Mouse (Mus musculus) liver, adult 2 months (tissue): Measurements from ENCODE around the gene Slc16a2. TPM values are rescaled to one million over a fixed set of nuclear protein-coding genes. Genes with fewer than 3 reads are reported as not detected.

Experiments
- DNase-seq: peaks from one replicate; pipeline ENCODE4 v3.0.0-alpha.2; 2011; ENCODE audit warnings: low read depth, low spot score; ENCODE audit errors: extremely low read depth
- H3K27ac ChIP-seq: fragments of 200-500 bp; replicated peaks from 2 replicates; pipeline ENCODE4 v1.5.1; 2012; ENCODE audit warnings: low read depth, mild to moderate bottlenecking, control low read depth, inconsistent platforms, low read length; ENCODE audit not compliant: insufficient read depth
- H3K27me3 ChIP-seq: fragments of 200-500 bp; 2 replicates; pipeline ENCODE4 v1.6.1; 2012; ENCODE audit warnings: mild to moderate bottlenecking, moderate library complexity, low read length, inconsistent platforms; ENCODE audit not compliant: control insufficient read depth, insufficient read depth
- H3K36me3 ChIP-seq: fragments of 200-500 bp; 2 replicates; pipeline ENCODE4 v1.6.1; 2012; ENCODE audit warnings: low read length, inconsistent platforms; ENCODE audit not compliant: control insufficient read depth, insufficient read depth
- H3K4me1 ChIP-seq: fragments of 200-500 bp; 2 replicates; pipeline ENCODE4 v1.6.1; 2011; ENCODE audit warnings: low read length; ENCODE audit not compliant: control insufficient read depth, insufficient read depth
- H3K4me3 ChIP-seq: fragments of 200-500 bp; 2 replicates; pipeline ENCODE4 v1.5.1; 2011; ENCODE audit warnings: low read depth, mild to moderate bottlenecking, control low read depth, low read length, moderate library complexity; ENCODE audit not compliant: insufficient read depth
- H3K79me2 ChIP-seq: fragments of 200-500 bp; 2 replicates; pipeline ENCODE4 v1.6.1; 2012; ENCODE audit warnings: inconsistent platforms, mild to moderate bottlenecking, low read length, moderate library complexity; ENCODE audit not compliant: control insufficient read depth, insufficient read depth
- H3K9ac ChIP-seq: fragments of 200-500 bp; 2 replicates; pipeline ENCODE4 v1.6.1; 2012; ENCODE audit warnings: low read depth, mild to moderate bottlenecking, control low read depth, inconsistent platforms, low read length
- CTCF ChIP-seq: fragments of 200-500 bp; IDR thresholded peaks from 2 replicates; pipeline ENCODE4 v1.5.1; 2011; ENCODE audit warnings: low read depth, low read length, control low read depth
- POLR2A ChIP-seq: fragments of 200-500 bp; IDR thresholded peaks from 2 replicates; pipeline ENCODE4 v1.6.1; 2011; ENCODE audit warnings: low read length, control low read depth; ENCODE audit not compliant: insufficient read depth; ENCODE audit errors: extremely low read depth
- WGBS: fragments of 180-500 bp; shearing (Covaris S2); methylation state at CpG from one replicate; pipeline ENCODE4 v1.1.7; 2018; 5-methylcytosine and 5-hydroxymethylcytosine counted together
- polyA plus RNA-seq: library from polyadenylated mRNA; depleted of rRNA; stranded (reverse); fragments of >200 nt; gene quantifications from 2 replicates; pipeline ENCODE4 v1.2.3, GENCODE M21; 2012
- total RNA-seq: library from RNA; depleted of rRNA; stranded (reverse); fragments of >200 nt; gene quantifications from 2 replicates; pipeline ENCODE4 v1.2.3, GENCODE M21; 2014

Gene Slc16a2
- total and polyA plus RNA-seq, 2 experiments = 32.7 to 197 TPM

- TF ChIP-seq POLR2A (no peak), CTCF (no peak)
- DNase-seq = no peak
- WGBS = 79% methylated on average over 4 of the region's 4 CpGs
- H3K9ac ChIP-seq = no peak overlapping the region
- no peak overlapping the region for H3K27ac ChIP-seq
- H3K36me3 ChIP-seq = no peaks in the 10 kb centered on the region
- no peaks in the 10 kb centered on the region for H3K27me3 ChIP-seq
- H3K4me1 ChIP-seq = no peaks in the 10 kb centered on the region
- H3K79me2 ChIP-seq = peaks cover 3% of the 10 kb centered on the region; the same call in 1 of the 2 replicates
- H3K4me3 ChIP-seq = no peak overlapping the region
Observed at GRCm38 (mm10) chrX:103806373-103806772, 15.4 kb downstream of the Slc16a2 start.

GRCm38 (mm10) chrX:103796961-103797360 is 24.8 kb downstream of the Slc16a2 start:
- H3K4me3 ChIP-seq = no peak overlapping the region
- no peak overlapping the region for H3K9ac ChIP-seq
- no peak overlapping the region for H3K27ac ChIP-seq
- H3K36me3 ChIP-seq = no peaks in the 10 kb centered on the region
- peaks cover 5% of the 10 kb centered on the region for H3K4me1 ChIP-seq
- DNase-seq = no peak
- no peaks in the 10 kb centered on the region for H3K27me3 ChIP-seq
- peaks cover 2% of the 10 kb centered on the region; the same call in 1 of the 2 replicates for H3K79me2 ChIP-seq
- no peak for TF ChIP-seq POLR2A
- no peak for TF ChIP-seq CTCF
- 100% methylated on average over 1 of the region's 1 CpGs for WGBS

- Histone ChIP-seq H3K27me3 (no peaks in the 10 kb centered on the region), H3K4me3 (no peak overlapping the region), H3K79me2 (peaks cover 2% of the 10 kb centered on the region; the same call in 1 of the 2 replicates), H3K36me3 (no peaks in the 10 kb centered on the region), H3K9ac (no peak overlapping the region), H3K27ac (no peak overlapping the region), H3K4me1 (peaks cover 7% of the 10 kb centered on the region)
- WGBS = 87% methylated on average over 5 of the region's 5 CpGs
- TF ChIP-seq CTCF (no peak), POLR2A (no peak)
- DNase-seq = no peak
Observed at GRCm38 (mm10) chrX:103795506-103795905, 26.3 kb downstream of the Slc16a2 start.

GRCm38 (mm10) chrX:103791329-103791728 is 30.5 kb downstream of the Slc16a2 start:
- no peak for TF ChIP-seq POLR2A
- no peak for TF ChIP-seq CTCF
- Histone ChIP-seq H3K27ac (no peak overlapping the region), H3K9ac (no peak overlapping the region), H3K79me2 (peaks cover 3% of the 10 kb centered on the region; the same call in 1 of the 2 replicates), H3K27me3 (no peaks in the 10 kb centered on the region), H3K4me3 (no peak overlapping the region), H3K36me3 (no peaks in the 10 kb centered on the region), H3K4me1 (peaks cover 4% of the 10 kb centered on the region; the same call in 1 of the 2 replicates)
- no peak for DNase-seq
- 48% methylated on average over 2 of the region's 2 CpGs for WGBS

GRCm38 (mm10) chrX:103785681-103786080 is 36.1 kb downstream of the Slc16a2 start:
- no peaks in the 10 kb centered on the region for H3K27me3 ChIP-seq
- no peak overlapping the region for H3K27ac ChIP-seq
- 36% methylated on average over 2 of the region's 2 CpGs for WGBS
- no peak overlapping the region for H3K9ac ChIP-seq
- no peak overlapping the region for H3K4me3 ChIP-seq
- peak; percentile 47 for DNase-seq
- H3K4me1 ChIP-seq = no peaks in the 10 kb centered on the region
- no peak for TF ChIP-seq POLR2A
- no peak for TF ChIP-seq CTCF
- H3K36me3 ChIP-seq = no peaks in the 10 kb centered on the region
- 0 out of 2 replicates have a peak, but pooled peaks cover 3% of the 10 kb centered on the region for H3K79me2 ChIP-seq

- TF ChIP-seq POLR2A (no peak), CTCF (no peak)
- Histone ChIP-seq H3K27ac (no peak overlapping the region), H3K9ac (no peak overlapping the region), H3K36me3 (no peaks in the 10 kb centered on the region), H3K4me1 (no peaks in the 10 kb centered on the region), H3K27me3 (no peaks in the 10 kb centered on the region), H3K79me2 (peaks cover 4% of the 10 kb centered on the region; the same call in 1 of the 2 replicates), H3K4me3 (no peak overlapping the region)
- DNase-seq = no peak
Observed at GRCm38 (mm10) chrX:103776412-103776811, 45.4 kb downstream of the Slc16a2 start.
